Mouse (Mus musculus): ENCODE data around the gene Cdk9. TPM values are rescaled to one million over a fixed set of nuclear protein-coding genes. Genes with fewer than 3 reads are reported as not detected.

The Cdk9 gene
- 100 to 1,000 TPM; 119 to 123 TPM for total RNA-seq (2021)
- long read RNA-seq, transcript Cdk9-201 (7 exons, 1,733 nt) = major isoform, 103 of 125 reads
- long read RNA-seq, partial matches to known transcripts = 7 of 125 reads
- long read RNA-seq, other reads (novel, unspliced or antisense) = 13 of 125 reads

DNA sequence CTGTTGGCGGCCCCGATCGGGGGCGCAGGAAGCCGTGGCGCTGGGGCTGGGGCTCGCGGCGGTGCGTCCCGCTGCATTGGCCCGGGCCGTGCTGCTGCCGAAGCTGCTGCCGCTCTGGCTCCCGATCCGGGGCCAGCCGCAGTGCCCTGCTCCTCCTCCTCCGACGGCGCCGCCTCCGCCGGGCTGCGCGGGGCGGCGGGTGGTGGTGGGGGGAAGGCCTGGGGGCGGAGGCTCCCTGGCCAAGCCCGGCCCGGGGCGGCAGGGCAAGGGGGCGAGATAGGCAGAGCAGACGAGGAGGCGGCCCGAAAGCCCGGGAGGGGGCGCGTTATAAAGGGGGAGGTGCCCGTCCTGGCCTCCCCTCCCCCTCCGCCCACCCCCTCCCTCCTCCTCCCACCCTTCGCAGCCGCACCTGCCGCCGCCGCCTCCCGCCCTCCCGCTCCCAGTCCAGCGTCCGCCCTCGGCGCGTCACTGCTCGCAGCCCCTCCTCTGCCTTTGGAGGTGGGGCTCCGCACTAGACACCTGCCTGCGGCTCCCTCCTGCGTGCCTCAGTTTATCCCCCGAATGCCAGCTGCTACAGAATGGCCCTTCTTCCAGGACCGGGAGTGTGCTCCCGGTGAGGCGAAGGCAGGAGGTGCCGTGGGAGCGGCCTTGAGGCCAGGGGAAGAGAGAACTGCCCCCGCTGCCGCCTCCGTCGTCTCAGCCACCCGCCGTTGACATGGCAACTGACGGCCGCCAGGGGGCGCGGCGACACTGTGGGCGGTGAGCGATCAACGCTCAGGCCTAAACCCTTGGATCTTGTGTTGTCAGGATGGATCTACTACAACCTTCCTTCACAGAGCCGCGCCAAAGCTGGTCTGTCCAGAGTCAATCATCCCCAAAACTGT lies at the start of gene Cdk9:
Gene Cdk9, minus strand, starts transcription at position 143 of the 884 bp plus-strand sequence.
- peak; percentile 91 to 96 for DNase-seq (ENCODE audit: low spot score in 2 of 2)

DNA sequence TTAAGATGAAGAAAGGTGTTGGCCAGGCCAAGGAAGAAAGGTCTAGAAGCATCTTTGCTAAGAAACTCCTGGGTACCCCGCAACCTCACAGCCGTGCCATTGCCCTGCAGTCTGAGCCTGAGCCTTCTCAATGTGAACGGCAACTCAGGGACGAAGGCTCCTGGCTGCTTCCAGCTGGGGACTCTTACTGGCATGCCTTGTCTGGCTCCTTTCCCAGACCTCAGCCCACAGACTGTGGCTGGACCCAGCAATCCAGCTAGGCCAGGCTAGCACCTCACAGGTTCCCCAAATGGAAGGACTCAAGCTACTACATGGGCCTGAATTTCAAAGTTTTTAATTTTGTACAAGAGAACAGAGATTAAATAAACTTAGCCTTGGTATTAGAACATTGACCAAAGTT lies 49.0 kb upstream of the Cdk9 start:
- no peak for DNase-seq (ENCODE audit: low spot score in 2 of 2)

DNA sequence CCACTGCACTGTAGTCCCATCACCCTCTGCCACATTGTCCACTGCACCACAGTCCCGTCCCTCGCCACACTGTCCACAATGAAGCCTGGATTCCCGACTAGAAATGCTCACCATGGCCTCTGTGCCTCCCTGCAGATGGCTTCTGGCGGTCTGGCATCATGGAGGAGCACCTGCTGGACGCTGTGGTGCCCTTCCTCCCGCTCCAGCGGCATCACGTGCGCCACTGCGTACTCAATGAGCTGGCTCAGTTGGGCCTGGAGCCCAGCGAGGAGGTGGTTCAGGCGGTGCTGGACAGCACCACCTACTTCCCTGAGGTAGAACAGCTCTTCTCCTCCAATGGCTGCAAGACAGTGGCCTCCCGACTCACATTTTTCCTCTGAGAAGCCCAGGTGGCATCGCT lies 48.5 kb upstream of the Cdk9 start:
- DNase-seq (ENCODE audit: low spot score in 2 of 2) = no peak

DNA sequence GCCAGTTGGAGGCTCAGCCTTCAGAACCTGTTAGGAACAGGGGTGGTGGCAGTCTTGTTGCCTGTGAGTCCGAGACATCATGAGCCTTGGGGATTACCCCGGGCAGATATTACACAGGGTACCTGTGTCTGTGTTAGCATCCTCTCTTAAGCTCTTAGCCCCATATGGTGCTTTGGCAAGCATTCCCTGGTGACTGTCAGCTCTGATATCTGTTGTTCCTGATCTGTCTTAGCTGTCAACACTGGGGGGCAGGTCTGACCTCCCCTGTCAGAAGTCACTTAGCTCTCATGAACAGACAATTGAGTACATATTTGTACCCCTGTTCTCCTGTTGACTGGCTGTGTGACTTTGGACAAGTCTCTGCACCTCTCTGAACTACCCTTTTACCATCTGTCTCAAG lies 46.1 kb upstream of the Cdk9 start:
- peak in 1 of 2 experiments; percentile 28 for DNase-seq (ENCODE audit: low spot score in 2 of 2)

DNA sequence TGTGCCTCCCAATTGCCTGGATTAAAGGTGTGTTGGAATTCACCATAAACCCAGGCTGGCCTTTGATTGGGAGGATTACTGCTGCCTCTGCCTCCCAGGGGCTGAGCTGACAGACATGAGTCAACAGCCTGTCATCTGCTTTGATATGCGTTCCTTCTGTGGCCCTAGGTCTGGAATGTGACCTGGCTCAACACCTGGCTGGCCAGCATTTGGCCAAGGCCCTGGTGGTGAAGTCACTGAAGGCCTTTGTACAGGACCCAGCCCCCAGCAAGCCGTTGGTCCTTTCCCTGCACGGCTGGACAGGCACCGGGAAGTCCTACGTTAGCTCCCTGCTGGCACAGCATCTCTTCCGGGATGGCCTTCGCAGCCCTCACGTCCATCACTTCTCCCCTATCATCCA lies 45.6 kb upstream of the Cdk9 start:
- no peak for DNase-seq (ENCODE audit: low spot score in 2 of 2)

DNA sequence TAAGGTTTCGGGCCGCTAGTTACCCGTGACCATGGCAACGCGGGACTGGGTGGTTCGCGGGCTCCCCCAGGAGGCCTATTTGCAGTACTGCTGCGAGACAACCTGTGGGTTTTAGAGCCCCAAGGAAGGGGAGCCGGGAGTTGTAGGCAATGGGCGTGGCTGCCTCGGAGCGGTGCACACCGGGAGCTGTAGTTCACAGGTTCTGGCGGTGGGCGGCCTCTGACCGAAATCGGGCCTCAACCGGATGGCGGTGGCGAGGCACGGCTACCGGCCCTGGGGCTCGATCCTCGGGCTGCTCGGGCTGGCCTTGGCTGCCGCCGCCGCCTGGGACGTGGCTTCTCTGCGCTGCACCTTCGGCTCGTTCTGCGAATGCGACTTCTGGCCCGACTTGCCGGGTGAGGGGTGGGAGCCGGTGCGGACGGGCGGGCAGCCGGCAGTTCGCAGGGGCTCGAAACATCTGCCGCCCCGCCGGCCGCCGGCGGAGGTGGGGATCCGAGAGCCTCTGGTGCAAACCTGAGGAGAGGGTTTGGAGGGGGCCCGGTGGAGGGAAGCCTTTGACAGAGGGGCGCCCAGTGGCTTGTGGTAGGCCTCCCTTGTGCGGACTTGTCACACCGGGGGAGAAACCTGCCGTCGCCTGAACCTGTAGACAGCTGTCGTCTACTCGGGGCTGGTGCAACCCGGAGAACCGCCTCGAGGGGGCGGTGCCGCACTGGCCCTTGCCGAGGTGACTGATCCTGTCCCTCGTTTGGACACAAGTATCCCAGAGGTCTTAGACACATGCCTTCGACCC lies 44.4 kb upstream of the Cdk9 start, which contains the start of gene Tor2a:
Gene Tor2a, plus strand, starts transcription at position 179 of the 790 bp plus-strand sequence.
- peak; percentile 96 to 98 for DNase-seq (ENCODE audit: low spot score in 2 of 2)

DNA sequence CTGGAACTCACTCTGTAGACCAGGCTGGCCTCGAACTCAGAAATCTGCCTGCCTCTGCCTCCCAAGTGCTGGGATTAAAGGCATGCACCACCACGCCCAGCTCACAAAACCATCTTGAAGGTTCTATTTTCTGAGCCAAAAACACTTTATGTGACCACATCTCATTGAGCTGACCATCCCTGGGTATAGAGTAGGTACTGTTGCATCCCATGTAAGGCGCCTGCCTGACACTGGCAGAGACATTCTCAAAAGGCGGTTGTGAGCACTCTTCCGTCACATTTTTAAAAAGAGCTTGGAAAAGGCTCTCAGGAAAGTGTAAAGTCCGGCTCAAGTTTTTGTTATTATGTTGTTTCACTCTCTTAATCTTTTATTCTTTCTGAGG lies 43.8 kb upstream of the Cdk9 start:
- DNase-seq (ENCODE audit: low spot score in 2 of 2) = no peak

DNA sequence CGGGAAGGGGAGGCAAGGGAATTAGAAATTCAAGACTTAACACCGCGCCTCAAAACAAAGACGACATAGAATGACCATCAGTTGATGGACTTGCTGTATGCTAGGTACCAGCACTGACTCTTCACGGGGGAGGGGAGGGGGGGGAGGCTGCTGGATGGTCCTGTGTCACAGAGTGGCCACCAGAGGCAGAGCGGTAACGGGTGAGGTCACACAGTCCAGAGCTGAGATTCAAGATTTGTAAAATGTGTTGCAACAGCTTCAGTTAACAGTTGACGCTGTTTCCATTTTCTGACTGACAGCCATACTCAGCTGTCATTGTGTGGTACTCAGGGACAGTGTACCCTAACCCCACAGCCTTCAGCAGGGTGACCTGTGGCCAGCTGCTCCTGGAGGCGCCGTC lies 39.3 kb upstream of the Cdk9 start:
- DNase-seq (ENCODE audit: low spot score in 2 of 2) = no peak

DNA sequence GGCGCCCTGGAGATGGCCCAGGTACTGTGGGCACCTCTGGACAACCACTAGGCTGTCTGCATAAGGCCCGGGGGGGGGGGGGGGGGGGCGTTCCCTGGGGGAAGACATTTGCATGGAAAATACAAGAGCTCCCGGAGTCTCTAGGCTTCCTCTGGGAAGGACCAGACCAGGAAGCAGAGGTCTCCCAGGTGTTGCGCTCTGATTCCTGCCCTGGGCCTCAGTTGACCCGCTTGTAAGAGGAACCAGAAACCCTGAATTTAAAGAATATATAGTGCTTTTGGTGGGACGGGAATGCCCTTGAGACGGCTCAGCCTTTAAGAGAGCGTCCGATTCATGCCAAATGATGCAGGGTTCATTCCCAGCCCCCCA lies 38.8 kb upstream of the Cdk9 start:
- no peak for DNase-seq (ENCODE audit: low spot score in 2 of 2)

DNA sequence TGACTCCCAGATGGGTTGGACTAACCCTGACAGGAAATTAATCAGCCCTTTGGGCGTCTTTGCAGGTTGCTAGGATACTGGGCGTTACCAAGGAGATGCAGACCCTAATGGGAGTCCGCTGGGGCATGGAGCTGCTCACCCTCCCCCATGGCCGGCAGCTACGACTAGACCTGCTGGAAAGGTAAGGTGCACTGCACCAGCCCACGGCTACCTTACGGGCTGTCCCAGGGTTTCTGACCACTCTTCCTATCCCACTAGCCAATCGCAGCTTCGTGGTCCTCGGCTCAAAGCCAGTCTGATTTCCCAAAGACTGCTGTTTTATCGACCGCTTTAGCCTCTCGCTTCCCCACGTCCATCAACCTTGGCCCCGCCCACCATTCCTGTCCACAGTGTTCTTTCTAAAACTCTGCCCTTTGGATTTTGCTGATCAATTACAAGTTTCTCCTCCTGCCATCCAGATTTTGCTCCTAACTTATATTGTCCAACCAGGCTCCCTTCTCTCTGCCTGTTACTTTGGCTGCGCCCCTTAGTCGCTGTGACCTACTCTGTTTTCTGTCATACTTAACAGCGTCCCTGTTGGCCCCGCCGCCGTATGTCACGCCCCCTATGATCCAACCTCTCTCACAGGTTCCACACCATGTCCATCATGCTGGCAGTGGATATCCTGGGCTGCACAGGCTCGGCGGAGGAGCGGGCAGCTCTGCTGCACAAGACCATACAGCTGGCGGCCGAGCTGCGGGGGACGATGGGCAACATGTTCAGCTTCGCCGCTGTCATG lies 38.2 kb upstream of the Cdk9 start:
- no peak for DNase-seq (ENCODE audit: low spot score in 2 of 2)

DNA sequence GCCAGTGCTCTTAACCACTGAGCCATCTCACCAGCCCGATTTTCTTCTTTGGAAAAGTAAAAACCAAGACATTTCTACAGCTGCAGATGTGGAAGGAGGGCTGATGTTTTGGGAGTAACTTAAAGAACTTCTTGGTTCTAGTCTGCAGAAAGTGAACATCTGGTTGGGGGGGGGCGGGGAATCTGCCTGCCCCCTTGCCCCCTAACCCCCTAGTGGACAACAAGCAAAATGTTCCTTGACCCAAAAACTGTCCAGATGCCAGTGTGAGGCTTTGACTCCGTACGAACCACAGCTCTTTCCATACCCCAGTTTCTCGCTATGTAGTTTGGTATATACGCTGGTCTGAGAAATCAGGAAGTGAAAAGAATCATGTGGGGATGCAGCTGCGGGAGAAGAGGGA lies 37.3 kb upstream of the Cdk9 start:
- no peak for DNase-seq (ENCODE audit: low spot score in 2 of 2)

DNA sequence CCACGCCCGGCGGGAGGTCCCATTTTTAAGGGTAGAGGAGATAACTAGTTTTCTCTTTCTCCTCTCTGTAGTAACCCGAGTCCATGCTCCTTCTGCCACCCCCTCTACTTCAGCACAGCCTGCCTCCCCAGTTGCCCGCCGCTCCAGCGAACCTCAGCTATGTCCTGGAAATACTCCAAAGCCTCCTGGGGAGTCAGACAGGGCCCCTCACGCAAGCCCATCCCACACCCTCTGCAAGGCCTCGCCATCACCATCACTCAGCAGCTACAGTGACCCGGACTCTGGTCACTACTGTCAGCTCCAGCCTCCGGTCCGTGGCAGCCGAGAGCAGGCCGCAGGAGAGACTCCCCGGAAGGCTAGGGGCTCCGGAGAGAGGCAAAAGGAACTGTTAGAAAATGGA lies 36.2 kb upstream of the Cdk9 start:
- DNase-seq (ENCODE audit: low spot score in 2 of 2) = no peak

DNA sequence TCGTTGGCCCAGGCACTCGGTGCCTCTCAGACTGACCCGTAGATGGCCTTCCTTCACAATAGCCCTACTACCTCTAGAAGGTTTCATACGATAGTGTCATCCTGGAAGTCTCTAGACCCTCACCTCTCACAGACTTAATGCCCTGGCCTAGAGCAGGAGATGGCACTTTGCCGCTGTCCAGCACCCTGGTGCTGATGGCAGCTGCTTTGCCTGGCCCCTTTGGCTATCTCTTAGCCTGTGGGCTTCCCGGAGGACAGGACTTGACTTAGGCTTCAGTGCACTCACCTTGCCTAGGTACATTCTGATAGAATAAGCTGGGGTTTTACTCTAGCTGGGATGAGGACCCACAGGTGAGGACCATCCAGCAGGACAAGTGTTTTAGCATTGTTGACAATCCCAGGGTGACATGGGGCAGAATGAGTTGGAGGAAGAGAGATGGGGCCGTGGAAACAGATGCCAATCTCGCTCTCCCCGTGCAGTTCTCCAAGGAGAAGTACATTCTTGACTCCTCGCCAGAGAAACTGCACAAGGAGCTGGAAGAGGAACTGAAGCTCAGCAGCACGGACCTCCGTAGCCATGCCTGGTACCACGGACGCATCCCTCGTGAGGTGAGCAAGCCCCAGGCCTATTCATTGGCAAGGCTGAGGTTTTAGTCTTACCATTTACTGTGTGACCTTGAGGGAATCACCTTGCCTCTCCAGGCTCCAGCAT lies 31.6 kb upstream of the Cdk9 start:
- no peak for DNase-seq (ENCODE audit: low spot score in 2 of 2)

DNA sequence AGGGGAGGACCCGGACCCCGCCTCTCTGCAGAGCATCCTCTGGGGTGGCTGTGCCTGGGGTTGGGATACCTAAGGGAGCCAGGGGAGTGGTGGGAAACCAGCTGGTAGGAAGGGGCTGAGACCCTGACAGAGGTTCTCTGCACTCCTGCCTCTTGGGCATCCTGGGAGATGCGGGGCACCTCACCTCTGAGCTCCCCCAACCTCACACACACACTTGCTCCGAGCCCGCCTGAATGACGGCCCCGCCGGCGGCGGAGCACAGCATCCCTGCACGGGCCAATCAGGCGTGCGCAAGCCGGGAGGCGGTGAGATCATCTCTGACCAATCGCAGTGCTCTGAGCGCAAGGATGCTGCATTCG lies 29.3 kb upstream of the Cdk9 start:
- peak; percentile 87 to 89 for DNase-seq (ENCODE audit: low spot score in 2 of 2)

DNA sequence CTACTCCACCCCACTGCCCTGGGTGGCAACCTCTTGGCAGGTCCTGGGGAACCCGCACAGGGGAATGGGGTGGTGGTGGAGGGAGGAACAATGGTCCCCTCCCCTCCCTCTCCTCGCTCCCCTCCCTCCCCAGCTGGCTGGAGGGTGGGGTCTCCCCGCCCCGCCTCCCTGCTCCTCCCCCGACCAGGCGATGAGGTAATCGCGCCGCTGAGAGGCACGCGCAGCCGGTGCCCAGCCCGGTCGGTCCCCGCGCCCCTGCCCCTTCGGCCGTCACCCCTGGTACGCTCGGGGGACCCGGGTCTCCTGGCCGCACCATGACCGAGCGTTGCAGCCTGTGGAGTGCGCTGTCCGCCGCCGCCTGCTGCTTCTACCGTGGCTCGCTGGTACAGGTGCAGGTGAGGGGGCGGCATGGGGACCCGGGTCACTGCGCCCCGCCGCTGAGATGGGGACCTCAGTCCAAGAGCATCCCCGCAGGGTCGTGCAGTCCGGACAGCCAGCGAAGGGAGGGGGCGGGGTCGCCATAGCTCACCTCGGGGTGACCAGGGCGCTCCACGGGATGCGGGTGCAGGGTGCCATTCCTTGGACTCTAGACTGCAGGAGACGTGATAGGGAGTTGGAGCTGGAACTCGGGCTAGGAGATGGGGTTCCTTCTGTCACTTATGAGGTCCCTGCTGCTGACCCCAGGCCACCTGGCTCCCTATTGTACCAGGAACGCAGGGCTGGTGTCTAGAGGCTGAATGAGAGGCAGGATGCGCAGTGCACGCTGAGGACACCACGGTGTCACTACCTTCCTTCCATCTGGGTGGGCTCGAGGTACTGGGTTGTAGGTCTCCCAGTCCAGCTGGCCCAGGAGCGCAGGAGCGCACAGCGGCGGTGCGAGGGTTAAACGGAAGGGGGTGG lies 28.6 kb upstream of the Cdk9 start:
- DNase-seq (ENCODE audit: low spot score in 2 of 2) = peak in 1 of 2 experiments; percentile 51

DNA sequence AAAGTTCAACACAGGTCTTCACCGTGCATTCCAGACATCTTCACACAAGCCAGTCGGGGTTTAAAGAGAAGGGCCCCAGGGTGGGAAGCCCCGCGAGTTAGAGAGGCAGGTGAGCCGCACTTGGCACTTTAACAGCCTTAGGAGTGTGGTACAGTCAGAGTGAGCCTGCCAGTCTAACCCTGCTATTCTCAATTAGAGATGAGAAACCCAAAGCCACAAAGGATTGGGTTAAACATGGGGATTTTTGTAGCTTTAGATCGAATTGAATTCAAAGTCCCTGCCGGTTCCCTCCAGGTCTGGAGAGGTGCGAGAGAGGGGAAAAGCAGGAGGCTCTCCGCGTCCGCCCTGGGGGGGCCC lies 28.0 kb upstream of the Cdk9 start, which contains the start of gene 6330409D20Rik:
Gene 6330409D20Rik, minus strand, starts transcription at position 101 of the 357 bp plus-strand sequence.
- no peak for DNase-seq (ENCODE audit: low spot score in 2 of 2)

DNA sequence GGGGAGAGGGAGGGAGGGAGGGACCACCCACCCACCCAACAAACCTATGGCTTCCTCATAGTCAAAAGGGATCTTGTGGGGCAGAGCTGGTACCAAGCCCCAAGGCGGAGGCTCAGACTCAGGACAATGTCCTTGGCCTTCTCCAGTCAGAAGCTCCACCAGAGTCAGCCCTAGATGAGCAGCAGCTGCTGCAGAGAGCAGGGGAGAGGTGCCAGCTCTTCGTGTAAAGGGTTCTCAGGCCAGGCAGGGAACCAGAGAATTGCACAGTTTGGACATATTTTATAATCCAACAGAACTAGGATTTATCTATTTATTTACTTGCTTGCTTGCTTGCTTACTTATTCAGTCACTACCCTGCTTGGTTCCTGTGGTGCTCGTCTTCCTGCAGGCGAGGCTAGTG lies 26.4 kb upstream of the Cdk9 start:
- no peak for DNase-seq (ENCODE audit: low spot score in 2 of 2)

DNA sequence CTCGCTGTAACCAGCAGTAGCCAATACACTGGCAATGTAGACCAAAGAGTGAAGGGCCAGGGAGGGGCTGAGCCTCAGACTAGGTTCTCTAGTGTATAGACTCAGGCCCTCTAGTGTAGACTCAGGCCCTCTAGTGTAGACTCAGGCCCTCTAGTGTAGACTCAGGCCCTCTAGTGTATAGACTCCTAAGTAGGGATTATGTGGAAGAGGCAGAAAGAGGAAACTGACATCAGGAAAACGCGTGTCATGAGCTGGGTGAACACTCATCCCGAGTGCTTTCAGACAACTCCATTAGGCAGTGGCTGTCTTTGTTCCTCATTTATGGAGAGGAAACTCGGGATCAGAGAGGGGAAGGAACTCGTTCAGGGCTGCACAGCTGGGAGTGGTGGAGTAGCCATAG lies 24.1 kb upstream of the Cdk9 start:
- no peak for DNase-seq (ENCODE audit: low spot score in 2 of 2)

DNA sequence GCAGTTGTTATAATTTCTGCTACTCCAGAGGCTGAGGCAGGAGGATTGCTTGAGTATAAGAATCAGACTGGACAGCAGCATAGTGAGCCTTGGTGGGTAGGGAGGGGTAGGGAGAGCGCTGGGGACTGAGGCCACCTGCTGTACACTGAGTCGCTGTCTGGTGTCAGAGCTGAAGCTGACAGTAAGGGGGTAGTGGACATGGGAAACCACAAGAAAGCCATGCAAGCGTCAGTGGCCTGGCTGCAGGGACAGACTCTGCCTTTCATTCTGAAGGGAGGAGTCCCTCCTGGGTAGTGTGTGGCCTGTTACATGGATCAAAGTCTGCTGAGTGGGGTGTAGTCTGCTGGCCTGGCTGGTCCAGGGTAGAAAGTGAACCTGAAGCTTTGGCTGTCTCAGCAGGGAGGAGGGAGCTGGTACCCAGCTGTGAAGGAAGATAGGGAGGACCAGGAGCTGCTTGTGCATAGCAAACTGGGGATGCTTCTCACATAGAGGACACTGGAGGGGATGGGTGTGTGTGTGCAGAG lies 23.5 kb upstream of the Cdk9 start:
- no peak for DNase-seq (ENCODE audit: low spot score in 2 of 2)

DNA sequence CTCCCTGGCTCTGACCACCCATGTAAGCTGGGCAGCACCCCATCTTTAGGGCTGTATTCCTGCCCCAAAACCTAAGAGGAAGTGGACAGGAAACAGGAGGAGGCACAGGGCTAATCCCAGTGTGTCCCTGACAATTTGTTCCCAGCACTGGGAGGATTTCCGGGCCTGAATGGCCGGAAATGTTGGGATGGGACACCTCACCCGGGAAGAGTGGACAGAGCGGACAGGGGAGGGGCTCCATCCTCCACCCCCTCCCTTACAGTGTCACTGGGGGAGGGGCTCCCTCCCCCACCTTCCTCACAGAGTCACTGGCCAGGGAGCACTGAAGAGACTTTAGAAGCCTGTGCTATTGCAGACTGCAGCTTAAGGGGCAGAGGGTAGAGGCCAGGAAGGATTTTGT lies 22.1 kb upstream of the Cdk9 start:
- DNase-seq (ENCODE audit: low spot score in 2 of 2) = no peak

Data from layer of hippocampus, adult 18-20 months (tissue).